Mouse (Mus musculus) heart, adult 18-20 months (tissue): Measurements from ENCODE around the gene Eif2ak4. TPM values are rescaled to one million over a fixed set of nuclear protein-coding genes. Genes with fewer than 3 reads are reported as not detected.

Experiments used
- DNase-seq, 2 experiments: peaks; one replicate each; pipeline ENCODE4 v3.0.0; 2021 to 2022; ENCODE audit warnings: mixed read lengths in 1 of 2
- long read RNA-seq, 2 experiments: library from polyadenylated mRNA; stranded (forward); transcript quantifications; one replicate each; pipeline ENCODE4 v2.0.0; 2021
- total RNA-seq, 2 experiments: library from RNA; stranded (reverse); gene quantifications; 2 replicates each; pipeline ENCODE4 v1.2.3; 2021

Gene Eif2ak4
- 1 to 10 TPM; 5.1 to 7.3 TPM for total RNA-seq
- long read RNA-seq, experiment 1, partial matches to known transcripts: 1 of 1 reads
- long read RNA-seq, experiment 1, other reads (novel, unspliced or antisense): 0 of 1 reads
- long read RNA-seq, experiment 2, full-length matches to known transcripts: 2 of 3 reads
- long read RNA-seq, experiment 2, partial matches to known transcripts: 0 of 3 reads
- long read RNA-seq, experiment 2, other reads (novel, unspliced or antisense): 1 of 3 reads

DNA sequence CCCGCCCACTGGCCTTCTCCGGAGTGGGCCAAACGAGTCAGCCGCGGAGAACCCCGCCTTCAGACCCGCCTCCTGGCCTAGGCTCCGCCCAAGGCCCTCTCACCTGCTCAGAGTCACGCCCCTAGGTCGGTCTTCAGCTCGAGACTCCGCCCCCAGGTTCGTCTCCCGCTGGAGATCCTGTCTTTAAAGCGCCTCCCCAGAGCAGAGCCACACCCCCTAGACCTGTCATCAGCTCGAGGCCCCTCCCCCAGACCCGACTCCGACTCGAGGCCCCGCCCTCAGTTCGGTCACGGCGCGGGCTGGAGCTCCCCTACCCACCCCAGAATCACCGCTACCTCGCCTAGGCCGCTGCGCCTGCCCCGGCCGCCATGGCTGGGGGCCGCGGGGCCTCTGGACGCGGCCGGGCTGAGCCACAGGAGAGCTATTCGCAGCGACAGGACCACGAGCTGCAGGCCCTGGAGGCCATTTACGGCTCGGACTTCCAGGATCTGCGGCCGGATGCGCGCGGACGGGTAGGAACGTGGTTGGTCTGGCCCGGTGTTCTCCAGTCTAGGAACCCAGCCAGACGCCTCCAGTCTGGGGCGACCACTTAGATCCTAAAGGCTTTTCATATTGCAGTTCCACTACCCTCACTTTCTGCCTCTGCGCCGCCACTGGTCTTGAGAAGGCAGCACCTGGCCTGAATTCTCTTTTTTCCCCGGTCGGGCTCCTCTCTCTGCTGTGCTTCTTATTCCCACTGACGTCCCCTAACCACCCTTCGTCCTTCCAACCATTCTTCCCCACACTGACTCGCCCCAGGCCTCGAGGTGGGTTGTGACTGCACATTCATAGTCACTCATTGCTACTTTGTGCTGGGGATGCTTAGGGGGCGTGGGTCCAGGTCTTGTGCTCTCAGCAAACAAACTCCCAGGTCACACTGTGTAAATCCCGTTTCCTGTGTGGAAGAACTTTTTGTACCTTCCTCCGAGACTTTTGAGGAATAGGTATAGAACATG lies at the start of gene Eif2ak4:
Gene Eif2ak4 (plus strand): TSS at position 278 of the 995 bp plus-strand sequence.
- peak; percentile 98 to 99 for DNase-seq

DNA sequence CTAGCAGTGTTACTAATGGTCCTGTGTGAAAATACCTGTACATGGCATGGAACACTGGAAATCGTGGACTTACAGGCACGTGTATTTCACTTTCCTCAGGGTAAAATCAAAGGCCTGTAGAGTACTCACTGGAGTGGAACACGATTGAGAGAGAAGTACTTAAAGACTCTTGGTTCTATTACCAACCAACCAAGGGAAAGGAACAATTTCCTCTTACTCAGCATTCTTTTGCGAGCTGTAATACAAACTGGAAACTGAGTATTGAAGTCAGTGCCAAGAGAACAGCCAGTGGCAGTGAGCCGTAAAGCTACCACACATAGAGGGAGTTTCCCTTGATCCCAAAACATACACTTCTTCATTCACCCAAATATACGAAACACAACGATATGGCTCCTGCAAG lies 47.1 kb upstream of the Eif2ak4 start:
- DNase-seq: no peak

DNA sequence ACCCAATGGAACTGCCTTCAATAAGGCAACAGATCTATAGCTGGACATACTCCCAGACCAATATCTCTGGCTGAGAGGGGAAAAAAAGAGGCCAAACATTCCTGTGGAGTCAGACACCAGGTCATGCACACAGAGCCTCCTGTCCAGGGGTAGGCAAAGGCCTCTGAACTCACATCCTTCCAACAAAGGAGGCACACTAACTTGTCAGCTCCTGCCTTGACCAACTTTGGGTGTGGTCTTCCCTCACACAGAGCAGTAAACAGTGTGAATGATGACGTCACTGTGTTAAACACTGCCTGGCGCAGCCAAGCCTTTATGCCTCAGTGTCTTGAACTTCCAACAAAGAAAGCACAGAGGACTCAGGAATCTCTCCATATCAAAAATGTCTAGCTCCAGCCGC lies 44.5 kb upstream of the Eif2ak4 start:
- DNase-seq: no peak

DNA sequence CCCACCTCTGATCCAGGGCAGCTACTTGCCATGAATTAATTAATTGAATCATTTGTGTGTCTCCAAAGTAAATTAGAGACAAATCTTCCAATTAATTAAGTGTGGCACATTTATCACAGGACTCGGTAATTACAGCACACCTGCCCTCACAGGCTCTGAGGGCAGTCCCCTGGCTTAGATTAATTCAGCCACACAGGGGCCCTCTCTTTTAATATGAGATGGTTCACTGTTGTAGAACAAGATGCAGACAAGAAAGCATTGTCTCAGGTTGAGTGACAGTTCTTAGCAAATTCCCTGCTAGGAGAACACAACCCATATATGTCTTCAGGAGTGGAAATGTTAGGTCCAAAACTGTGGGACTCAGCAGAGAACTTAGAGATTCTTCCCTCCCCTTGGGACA lies 42.9 kb upstream of the Eif2ak4 start:
- no peak for DNase-seq

DNA sequence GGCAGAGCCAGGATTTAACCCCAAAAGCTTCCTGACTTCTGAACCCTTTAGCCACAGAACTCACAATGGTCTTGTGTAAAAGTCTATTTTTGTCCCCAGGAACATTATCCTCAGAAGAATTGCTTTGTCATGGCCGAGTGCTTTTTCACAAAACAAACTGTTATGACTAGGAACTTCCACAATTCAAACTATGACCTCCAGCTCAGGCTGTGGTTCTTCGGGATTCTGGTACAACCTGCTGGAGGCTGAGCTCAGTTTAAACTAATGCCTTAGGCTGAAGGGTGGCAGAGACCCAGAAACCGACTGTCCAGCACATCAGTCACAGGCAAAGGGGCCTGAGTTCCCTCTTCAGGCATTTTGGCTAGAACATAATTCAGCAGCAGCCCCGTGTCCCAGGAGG lies 34.9 kb upstream of the Eif2ak4 start:
- DNase-seq: peak; percentile 3 to 5

DNA sequence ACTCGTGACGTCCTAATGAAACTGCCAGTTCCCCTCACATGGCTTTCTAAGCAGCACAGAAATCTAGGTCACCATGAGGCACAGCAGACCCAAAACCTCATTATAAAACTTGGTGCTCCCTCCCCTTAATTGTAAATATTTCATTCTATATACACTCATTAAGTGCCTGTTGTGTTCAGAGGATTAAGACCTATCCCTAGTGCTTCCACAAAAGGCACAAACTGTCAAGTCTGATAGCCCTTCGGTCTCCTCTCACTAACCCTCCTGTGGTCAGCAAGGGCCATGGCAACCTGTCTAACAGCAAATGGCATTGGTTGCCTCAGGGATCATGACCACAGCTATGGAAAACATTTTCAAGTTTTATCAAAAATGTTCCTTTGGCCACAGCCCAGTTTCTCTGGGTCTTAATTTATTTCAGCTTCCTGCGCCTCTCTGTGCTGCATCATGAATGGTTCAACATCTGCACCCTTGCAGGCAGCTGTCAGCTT lies 34.5 kb upstream of the Eif2ak4 start:
- peak; percentile 13 to 20 for DNase-seq

DNA sequence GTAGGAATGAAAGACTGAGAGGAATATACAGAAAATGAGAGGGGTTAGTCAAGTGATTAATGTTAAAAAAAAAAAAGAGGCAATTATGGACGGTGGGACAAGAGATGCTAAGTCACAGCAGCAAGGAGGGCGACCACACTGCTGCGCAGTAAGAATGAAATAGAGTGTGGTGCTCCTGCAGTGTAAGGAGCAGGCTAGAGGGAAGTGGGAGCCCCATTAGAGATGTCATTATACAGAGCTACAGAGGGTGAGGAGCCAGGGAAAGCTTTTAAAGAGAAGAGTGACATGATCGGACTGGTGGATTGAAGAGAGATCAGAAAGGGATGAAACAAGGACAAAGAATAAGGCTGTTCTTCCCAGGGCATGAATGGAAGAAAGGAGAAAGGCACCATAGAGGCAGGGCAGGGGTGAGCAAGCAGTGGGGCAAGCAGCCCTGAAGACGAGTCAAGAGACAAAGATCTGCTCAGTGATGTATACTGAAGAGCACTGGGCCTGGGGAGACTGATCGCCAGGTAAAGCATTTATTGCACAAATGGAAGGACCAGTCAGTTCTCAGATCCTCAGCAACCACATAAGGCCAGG lies 33.2 kb upstream of the Eif2ak4 start:
- DNase-seq: no peak

DNA sequence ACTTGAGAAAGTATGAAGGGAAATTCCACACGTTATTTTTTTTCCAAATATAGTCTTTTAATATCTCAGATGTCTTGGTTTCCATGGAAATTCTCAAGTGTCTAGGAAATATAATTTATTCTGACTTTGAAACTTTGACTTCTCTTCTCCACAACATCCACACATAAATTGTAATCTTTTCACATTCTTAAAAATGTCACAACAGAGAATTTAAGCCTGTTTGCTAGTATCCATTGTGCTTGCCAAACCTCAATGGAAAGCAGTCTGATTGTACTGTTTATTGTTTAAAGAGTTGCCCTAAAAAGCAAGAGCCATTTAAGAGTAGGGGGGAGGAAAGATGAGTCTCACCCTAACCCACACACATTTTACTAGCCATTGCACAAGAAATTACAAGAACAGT lies 16.6 kb upstream of the Eif2ak4 start:
- no peak for DNase-seq

DNA sequence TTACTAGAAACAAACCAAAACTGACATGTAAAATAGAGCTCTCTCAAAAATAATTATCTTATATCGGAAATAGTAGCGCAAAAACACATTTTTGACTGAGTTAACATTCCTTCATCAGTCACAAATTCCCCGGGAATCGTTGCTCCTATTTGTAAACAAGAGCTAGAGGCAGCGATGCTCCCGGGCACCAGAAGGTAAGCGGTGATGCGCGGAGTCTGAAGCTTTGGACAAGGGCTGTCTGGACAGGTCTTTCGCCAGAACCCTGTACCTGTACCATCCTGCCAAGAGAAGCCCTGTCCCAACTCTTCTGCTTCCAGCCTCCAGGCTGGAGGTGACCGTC lies 15.9 kb upstream of the Eif2ak4 start:
- no peak for DNase-seq

DNA sequence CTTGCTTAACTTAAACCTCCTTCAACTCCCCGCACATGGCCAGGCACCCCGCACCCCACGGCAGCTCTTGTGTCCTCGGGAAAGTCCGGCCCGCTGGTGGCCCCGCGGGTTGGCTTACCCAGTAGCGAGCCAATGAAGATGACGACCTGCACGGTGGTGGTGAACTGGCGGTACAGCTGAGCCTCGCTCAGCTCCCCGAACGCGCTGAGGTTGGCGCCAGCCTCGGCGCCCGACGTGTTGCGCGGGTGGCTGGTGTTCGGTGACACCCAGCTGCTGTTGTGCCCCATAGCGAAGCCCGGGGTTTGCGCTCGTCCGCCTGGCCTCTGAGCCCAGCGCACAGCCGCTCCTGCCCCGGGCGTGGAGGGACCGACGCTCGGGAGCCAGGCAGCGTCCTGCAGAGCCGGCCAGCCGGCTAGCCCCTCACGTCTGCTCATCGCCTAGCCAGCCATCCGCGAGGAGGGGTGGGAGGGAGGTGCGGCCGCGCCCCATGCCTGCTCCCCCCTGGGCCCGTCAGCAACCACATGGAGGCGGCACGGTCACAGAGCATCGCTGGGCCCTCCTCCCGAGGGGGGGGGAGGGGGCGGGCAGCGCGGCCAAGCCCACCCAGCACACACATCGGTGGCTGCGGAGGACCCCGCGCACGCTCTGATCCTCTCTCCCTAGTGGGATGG lies 15.4 kb upstream of the Eif2ak4 start, which contains the start of gene Gpr176:
Gene Gpr176 (minus strand): TSS at position 519 of the 671 bp plus-strand sequence.
- DNase-seq: peak; percentile 7 to 23

DNA sequence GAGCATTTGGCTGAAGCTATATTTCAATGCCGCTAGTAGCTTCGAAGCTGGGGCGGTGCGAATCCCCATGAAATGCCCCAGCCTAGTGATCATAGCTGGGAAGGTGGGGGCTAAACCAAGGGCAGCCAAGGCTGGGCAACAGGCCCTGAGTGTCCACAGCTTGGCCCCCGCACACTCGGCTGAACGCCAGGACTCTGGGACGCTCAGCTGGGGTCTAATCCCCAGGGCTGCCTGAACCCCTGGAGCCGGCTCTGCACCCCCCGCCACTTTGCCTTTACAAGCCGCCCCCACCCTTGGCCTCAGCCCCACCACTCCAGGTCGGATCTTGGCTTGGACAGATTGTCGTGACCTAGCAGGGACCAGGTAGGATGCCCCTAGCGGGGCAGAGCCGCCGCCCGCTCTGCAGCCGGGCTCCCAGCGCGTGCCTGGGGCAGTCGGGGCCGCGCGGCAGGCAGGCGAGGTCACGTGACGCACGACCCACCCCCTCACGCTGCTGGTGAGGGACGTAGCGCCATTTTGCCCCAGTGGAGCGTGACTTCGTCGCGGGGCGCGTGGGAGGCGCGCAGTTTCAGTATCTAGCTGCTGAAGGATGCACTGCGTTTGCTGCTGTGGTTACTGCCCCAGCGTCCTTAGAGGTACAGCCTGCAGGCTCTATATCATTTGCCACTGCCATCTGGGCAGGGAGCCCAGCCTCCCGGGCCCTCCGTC lies 14.7 kb upstream of the Eif2ak4 start:
- DNase-seq: peak; percentile 39 to 54

DNA sequence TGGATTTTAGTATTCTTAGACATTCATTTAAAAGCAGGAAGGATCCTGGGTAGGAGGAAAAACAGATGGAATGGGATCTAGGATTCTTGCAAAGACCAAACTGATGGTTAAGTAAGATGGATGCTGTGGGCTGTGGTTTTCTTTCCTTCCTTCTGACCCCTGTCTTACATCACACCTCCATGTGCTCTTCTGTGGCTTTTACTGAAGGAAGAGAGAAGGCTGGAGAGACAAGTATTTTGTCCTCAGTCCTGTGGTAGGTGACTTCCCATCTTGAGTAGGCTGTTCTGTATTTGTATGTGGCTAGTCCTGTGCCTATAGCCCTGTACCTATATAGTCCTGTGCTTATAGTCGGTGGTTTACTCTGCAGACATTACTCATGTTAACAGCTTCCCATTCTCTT lies 12.9 kb upstream of the Eif2ak4 start:
- DNase-seq: no peak

DNA sequence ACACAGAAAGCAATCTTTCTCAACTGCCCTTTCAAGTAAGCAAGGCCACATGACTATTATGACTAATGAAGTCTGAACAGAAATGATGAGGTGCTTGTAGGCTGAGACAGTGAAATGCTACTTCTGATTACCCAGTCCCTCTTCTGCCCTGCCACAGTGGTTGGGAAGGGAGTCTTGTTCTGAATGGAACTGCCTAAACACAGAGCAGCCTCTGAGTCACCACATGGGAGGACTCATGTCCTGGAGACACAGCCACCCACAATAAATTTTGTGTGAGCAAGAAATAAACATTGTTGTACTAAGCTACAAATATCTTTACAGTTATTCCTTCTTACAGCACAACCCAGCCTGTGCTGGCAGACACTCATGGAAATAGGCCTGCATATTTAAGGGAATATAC lies 12.5 kb upstream of the Eif2ak4 start:
- DNase-seq: no peak

DNA sequence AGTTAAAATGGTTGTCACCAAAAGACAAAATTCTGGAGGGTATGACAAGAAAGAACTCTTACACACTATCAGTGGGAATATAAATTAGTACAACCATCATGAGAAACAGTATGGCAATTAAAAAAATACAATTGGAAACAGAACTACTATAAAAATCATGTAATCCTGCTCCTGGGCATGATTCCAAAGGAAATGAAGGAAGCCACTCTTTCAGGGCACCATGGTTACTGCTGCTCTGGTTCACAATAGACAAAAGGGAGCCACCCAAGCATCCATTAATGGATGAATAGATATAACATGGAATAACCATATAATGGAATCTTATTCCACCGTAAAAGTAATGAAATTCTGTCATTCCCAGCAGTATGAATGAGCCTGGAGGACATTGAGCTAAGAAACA lies 8.7 kb upstream of the Eif2ak4 start:
- no peak for DNase-seq

DNA sequence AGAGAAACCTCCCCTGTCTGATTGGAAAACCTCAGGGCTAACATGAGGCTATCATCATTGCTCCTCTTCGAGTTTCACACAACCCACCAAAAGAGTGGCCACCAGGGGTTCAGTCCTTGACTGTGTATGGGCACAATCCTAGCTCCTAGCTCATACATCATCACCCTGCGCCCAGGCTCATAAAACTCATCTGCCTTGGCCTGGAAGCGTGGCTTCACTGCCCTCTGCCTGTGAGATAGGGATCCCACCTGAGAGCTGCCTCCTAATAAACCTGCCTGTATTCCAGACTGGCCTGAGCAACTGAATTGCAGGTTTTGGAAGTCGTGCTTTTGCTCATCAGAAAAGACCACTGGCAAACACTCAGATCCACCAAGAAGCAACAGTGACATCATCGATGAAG lies 5.0 kb upstream of the Eif2ak4 start:
- DNase-seq: no peak

DNA sequence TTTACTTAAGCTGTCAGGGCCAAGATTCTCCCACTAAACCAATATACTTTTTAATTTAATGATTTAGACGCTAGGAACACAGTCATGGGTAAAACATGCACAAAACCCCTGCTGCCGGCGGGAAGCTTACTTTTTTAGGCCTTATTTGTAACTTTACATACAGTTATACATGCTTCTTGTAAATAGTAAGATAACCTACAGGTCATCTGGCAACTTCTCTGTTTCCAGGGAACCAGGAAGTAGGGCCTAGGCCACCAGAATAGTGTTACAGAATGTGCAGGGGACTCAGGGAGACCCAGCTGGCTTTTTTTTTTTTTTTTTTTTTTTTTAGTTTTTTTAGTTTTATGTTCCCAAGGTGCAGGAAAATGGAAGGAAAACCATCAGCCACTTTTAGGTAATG lies 1.2 kb downstream of the Eif2ak4 start:
- no peak for DNase-seq

DNA sequence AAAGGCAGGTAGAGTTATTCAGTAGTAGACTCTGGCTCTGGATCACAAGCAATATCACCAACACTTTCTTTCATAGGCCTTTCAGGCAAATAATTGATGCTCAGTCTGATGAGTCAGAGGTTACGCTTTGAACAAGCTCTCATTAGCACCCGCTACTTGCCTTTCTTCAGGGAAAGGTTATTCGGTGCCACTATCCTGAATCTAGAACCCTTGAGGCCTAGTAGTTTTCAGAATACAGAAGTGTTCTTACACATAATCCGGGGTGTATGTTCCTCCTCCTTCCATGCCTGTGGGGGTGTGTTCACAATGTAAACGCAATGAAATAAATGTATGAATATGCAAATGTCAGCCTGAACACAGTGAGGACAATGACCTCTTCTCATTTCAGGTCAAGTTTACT lies 1.7 kb downstream of the Eif2ak4 start:
- DNase-seq: no peak

DNA sequence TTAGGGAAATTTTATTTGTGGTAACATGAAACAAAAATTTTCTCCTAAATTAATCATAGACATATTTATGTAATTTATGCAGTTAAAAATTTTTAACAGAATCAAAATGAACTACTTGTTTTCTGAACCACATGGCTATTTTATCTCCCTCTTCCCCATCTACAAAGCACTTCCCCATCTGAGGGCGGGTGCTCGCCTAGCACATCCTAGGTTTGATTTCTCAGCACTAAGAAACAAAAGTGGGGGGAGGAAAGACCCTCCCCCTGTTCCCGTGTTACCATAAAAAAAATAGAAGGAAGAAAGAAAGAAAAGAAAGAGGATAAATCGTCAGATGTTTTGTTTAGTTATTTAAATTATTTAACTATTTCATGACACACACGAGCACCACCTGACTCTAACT lies 2.8 kb downstream of the Eif2ak4 start:
- no peak for DNase-seq

DNA sequence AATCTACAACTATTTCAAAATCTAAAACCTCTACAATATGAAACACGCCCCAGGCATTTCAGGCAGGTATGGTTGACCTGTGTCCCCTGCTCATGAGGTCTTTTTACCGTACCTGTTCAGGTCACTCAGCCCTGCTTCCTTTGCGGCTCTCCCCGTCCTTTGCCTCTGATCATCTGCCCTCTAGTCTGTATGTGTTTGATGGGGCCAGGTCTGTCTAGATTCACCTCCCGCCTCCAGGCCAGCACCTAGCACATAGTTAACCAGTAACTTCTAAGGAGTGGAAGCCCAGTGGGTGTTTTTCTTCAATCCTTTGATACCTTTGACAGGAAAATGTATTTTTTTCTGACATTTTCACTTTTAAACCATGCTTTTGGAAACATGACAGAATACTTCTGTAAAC lies 11.3 kb downstream of the Eif2ak4 start:
- DNase-seq: no peak

DNA sequence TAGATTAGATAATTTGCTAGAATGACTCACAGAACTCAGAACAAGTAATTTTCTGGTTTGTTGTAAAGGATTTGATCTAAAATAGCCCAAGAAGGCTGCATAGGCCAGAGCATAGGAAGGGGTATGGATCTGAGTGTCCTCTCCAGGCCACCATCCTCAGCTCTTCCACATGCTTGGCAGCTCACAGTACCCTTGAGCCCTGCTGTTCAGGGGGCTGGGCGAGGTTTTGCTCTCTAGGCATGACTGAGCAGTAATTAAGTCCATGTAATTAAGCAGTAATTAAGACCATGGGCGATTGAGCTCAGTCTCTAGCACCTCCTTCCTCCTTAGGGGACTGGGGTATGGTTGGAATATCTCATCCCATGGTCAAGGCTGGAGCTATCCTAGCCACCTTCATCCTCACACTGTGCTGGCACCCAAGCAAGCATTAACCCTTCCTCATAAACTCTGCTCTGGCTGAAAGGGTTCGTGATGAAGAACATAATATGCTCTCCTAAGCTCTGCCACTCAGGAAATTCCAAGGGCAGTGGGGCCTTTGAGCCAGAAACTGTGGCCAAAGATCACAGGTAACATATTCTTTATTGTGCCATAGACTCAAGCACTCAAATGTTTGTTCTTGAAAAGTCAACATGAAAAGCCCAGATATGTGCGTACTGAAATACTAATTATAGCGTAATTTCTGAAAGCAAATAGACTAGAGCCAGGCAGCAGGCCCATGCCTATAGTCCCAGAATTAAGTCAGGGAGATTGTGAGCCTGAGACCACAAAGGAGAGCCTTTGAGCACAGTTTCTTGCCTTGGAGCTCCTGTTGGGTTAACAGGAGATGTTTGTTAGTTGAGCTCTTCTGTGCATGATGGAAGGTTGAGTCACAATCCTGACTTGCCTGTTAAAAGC lies 13.7 kb downstream of the Eif2ak4 start:
- DNase-seq: no peak

DNA sequence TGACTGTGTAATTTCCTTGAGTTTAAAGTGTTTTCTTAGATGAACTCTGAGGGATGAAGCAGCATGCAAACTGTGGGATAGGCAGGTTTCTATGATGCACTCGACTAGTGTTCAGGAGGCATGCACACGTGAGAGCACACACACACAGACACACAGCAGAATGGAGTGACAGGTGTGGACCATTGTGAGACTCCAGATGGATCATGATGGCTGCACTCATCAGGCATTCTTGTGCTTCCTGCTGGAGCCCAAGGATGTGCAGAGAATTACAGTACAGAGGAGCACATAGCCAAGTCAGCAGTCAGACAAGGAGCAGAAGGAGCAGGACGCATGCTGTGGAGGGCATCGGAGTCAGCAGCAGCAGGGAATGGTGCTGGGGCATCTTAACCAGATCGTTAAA lies 15.9 kb downstream of the Eif2ak4 start:
- DNase-seq: no peak
